Mouse (Mus musculus): ENCODE results near the gene Pnrc1. TPM values are rescaled to one million over a fixed set of nuclear protein-coding genes. Genes with fewer than 3 reads are reported as not detected.

Gene Pnrc1
- total and polyA plus RNA-seq, 3 experiments, result 7.6 to 14.4 TPM; not detected in 1

DNA sequence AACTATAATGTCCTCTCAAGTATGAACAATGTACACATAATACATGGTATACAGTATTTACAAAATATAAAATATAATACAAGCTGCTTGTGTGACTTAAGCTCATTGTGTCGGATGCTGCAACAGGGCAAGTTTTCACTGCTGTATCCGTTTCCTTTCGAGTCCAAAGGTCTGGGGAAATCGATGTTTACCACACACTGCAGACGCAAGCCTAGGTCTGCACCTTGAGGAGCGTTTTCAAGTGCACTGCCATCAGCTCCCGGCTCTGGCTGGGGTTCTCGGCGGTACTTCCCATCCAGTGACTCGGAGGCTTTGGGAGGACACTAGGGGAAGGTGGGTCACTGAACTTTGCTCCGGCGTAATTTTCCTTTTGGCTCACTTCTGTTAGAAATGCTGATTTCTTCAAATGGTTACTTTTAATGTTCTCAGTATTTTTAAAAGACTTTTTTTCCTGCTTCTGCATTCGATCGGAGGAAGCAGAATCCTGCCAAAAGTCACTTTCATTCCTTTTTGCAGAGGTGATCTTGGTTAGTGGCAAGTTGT, 44.0 kb downstream of the Pnrc1 start:
- Histone ChIP-seq H3K36me3 (ENCODE audit: control insufficient read depth in 1 of 2, insufficient read depth in 2 of 2, low read length in 2 of 2) (peaks cover 7 to 30% of the 10 kb centered on the region in 2 experiments), H3K4me1 (ENCODE audit: control insufficient read depth in 1 of 2, insufficient read depth in 2 of 2, low read length in 2 of 2) (peaks cover 6 to 25% of the 10 kb centered on the region in 2 experiments; a peak in 3 of 4 replicates), H3K27me3 (ENCODE audit: control insufficient read depth in 1 of 2, insufficient read depth in 2 of 2, low read length in 2 of 2) (no peaks in the 10 kb centered on the region), H3K4me3 (ENCODE audit: control insufficient read depth in 1 of 2, insufficient read depth in 1 of 2, low read depth in 2 of 2, low read length in 2 of 2) (no peak overlapping the region; a peak in 1 of 4 replicates), H3K9ac (ENCODE audit: control insufficient read depth, low read depth, low read length, poor library complexity, severe bottlenecking) (no peak overlapping the region), H3K79me2 (ENCODE audit: control insufficient read depth, insufficient read depth, low read length, poor library complexity) (peaks cover 11% of the 10 kb centered on the region), H3K9me3 (replicated peaks; ENCODE audit: insufficient read depth, low read length) (no peaks in the 10 kb centered on the region), H3K27ac (ENCODE audit: control insufficient read depth, low read depth, low read length) (no peak overlapping the region)
- no peak for DNase-seq (ENCODE audit: low read depth, low spot score)
- TF ChIP-seq MYC (IDR thresholded peaks at IDR 0.05; ENCODE audit: low read depth, low read length), result no peak
- TF ChIP-seq E2F4 (IDR thresholded peaks at IDR 0.05; ENCODE audit: borderline replicate concordance, low read depth, low read length), result no peak
- TF ChIP-seq CHD2 (IDR thresholded peaks at IDR 0.05; ENCODE audit: low read length), result no peak
- no peak for TF ChIP-seq POLR2AphosphoS5 (IDR thresholded peaks at IDR 0.05; ENCODE audit: borderline replicate concordance, low read depth, low read length)
- TF ChIP-seq CTCF (IDR thresholded peaks at IDR 0.05 in 2 of 3, conservative IDR thresholded peaks at IDR 0.05 in 1 of 3; ENCODE audit: control insufficient read depth in 1 of 3, insufficient read depth in 1 of 3, low read depth in 2 of 3, low read length in 3 of 3, poor library complexity in 1 of 3, severe bottlenecking in 1 of 3), result no peak
- no peak for TF ChIP-seq MAZ (IDR thresholded peaks at IDR 0.05; ENCODE audit: low read depth, low read length)
- no peak for TF ChIP-seq POLR2AphosphoS2 (IDR thresholded peaks at IDR 0.05; ENCODE audit: low read length)
- TF ChIP-seq POLR2A (IDR thresholded peaks at IDR 0.05; ENCODE audit: control insufficient read depth in 1 of 2, insufficient read depth in 1 of 2, low read depth in 1 of 2, low read length in 2 of 2, poor library complexity in 1 of 2), result no peak
- no peak for TF ChIP-seq ZC3H11A (IDR thresholded peaks at IDR 0.05; ENCODE audit: low read depth, low read length)
- TF ChIP-seq TCF12 (IDR thresholded peaks at IDR 0.05; ENCODE audit: low read depth, low read length), result no peak
- TF ChIP-seq ZKSCAN1 (IDR thresholded peaks at IDR 0.05; ENCODE audit: low read depth, low read length), result no peak
- no peak for TF ChIP-seq USF1 (IDR thresholded peaks at IDR 0.05; ENCODE audit: low read depth, low read length)
- no peak for TF ChIP-seq USF2 (IDR thresholded peaks at IDR 0.05; ENCODE audit: borderline replicate concordance in 1 of 2, insufficient read depth in 1 of 2, low read depth in 1 of 2, low read length in 2 of 2)
- no peak for TF ChIP-seq ELF1 (IDR thresholded peaks at IDR 0.05; ENCODE audit: low read depth, low read length)
- no peak for TF ChIP-seq SIN3A (IDR thresholded peaks at IDR 0.05; ENCODE audit: low read length)
- TF ChIP-seq MAFK (IDR thresholded peaks at IDR 0.05; ENCODE audit: borderline replicate concordance, low read depth, low read length), result no peak
- no peak for TF ChIP-seq TAL1 (IDR thresholded peaks at IDR 0.05; ENCODE audit: low read length)

DNA sequence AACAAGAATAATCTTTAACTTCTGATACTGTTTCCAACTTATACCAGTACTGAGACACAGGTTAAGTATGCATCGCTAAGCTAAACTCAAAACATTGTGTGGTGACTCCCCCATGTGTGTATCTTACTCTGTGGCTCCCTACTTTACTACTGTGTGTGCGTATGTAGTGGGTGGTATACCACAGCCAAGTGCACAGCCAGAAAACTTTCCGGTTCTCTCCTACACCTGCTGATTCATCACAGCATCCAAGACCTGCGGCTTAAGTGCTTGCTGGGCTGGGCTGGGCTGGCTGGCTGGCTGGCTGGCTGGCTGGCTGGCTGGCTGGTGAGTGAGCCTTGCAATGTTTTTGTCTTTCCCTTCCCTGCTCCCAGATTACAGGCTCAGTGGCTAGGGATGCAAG, 46.0 kb downstream of the Pnrc1 start:
- Histone ChIP-seq H3K36me3 (ENCODE audit: control insufficient read depth in 1 of 2, insufficient read depth in 2 of 2, low read length in 2 of 2) (peaks cover 7 to 24% of the 10 kb centered on the region in 2 experiments), H3K4me1 (ENCODE audit: control insufficient read depth in 1 of 2, insufficient read depth in 2 of 2, low read length in 2 of 2) (peaks cover 3 to 19% of the 10 kb centered on the region in 2 experiments; a peak in 3 of 4 replicates), H3K9me3 (replicated peaks; ENCODE audit: insufficient read depth, low read length) (no peaks in the 10 kb centered on the region), H3K79me2 (ENCODE audit: control insufficient read depth, insufficient read depth, low read length, poor library complexity) (peaks cover 11% of the 10 kb centered on the region), H3K27ac (ENCODE audit: control insufficient read depth, low read depth, low read length) (no peak overlapping the region), H3K27me3 (ENCODE audit: control insufficient read depth in 1 of 2, insufficient read depth in 2 of 2, low read length in 2 of 2) (no peaks in the 10 kb centered on the region), H3K9ac (ENCODE audit: control insufficient read depth, low read depth, low read length, poor library complexity, severe bottlenecking) (no peak overlapping the region), H3K4me3 (ENCODE audit: control insufficient read depth in 1 of 2, insufficient read depth in 1 of 2, low read depth in 2 of 2, low read length in 2 of 2) (no peak overlapping the region)
- DNase-seq (ENCODE audit: low read depth, low spot score), result peak; percentile 17
- no peak for TF ChIP-seq CHD1 (IDR thresholded peaks at IDR 0.05; ENCODE audit: low read depth, low read length)
- TF ChIP-seq MXI1 (IDR thresholded peaks at IDR 0.05; ENCODE audit: low read depth, low read length), result no peak
- no peak for TF ChIP-seq MAZ (IDR thresholded peaks at IDR 0.05; ENCODE audit: low read depth, low read length)
- no peak for TF ChIP-seq ZC3H11A (IDR thresholded peaks at IDR 0.05; ENCODE audit: low read depth, low read length)
- no peak for TF ChIP-seq CTCF (IDR thresholded peaks at IDR 0.05 in 2 of 3, conservative IDR thresholded peaks at IDR 0.05 in 1 of 3; ENCODE audit: control insufficient read depth in 1 of 3, insufficient read depth in 1 of 3, low read depth in 2 of 3, low read length in 3 of 3, poor library complexity in 1 of 3, severe bottlenecking in 1 of 3)
- TF ChIP-seq ZKSCAN1 (IDR thresholded peaks at IDR 0.05; ENCODE audit: low read depth, low read length), result no peak
- TF ChIP-seq MAFK (IDR thresholded peaks at IDR 0.05; ENCODE audit: borderline replicate concordance, low read depth, low read length), result no peak
- no peak for TF ChIP-seq POLR2AphosphoS2 (IDR thresholded peaks at IDR 0.05; ENCODE audit: low read length)
- no peak for TF ChIP-seq USF1 (IDR thresholded peaks at IDR 0.05; ENCODE audit: low read depth, low read length)
- no peak for TF ChIP-seq SIN3A (IDR thresholded peaks at IDR 0.05; ENCODE audit: low read length)
- TF ChIP-seq MEF2A (IDR thresholded peaks at IDR 0.05; ENCODE audit: extremely low read depth, insufficient replicate concordance, low read depth, low read length, poor library complexity, severe bottlenecking), result no peak
- TF ChIP-seq ELF1 (IDR thresholded peaks at IDR 0.05; ENCODE audit: low read depth, low read length), result no peak
- no peak for TF ChIP-seq NRF1 (IDR thresholded peaks at IDR 0.05; ENCODE audit: insufficient read depth, low read depth, low read length, poor library complexity, severe bottlenecking)
- no peak for TF ChIP-seq KAT2A (conservative IDR thresholded peaks at IDR 0.05; ENCODE audit: low read depth, low read length)
- no peak for TF ChIP-seq RAD21 (IDR thresholded peaks at IDR 0.05; ENCODE audit: low read depth, low read length)
- no peak for TF ChIP-seq TBP (IDR thresholded peaks at IDR 0.05; ENCODE audit: low read depth, low read length)
- TF ChIP-seq TCF12 (IDR thresholded peaks at IDR 0.05; ENCODE audit: low read depth, low read length), result no peak
- no peak for TF ChIP-seq MYC (IDR thresholded peaks at IDR 0.05; ENCODE audit: low read depth, low read length)
- TF ChIP-seq ZNF384 (IDR thresholded peaks at IDR 0.05; ENCODE audit: low read depth, low read length), result no peak
- TF ChIP-seq POLR2A (IDR thresholded peaks at IDR 0.05; ENCODE audit: control insufficient read depth in 1 of 2, insufficient read depth in 1 of 2, low read depth in 1 of 2, low read length in 2 of 2, poor library complexity in 1 of 2), result no peak

All from MEL (cell line).